ENCODE assay signal across 8 mouse cellular contexts in genomic region chr5:138848102-138848501, GRCm38 (mm10). TPM values are rescaled to one million over a fixed set of nuclear protein-coding genes. Genes with fewer than 3 reads are reported as not detected.
A peak's percentile ranks its signal among the peaks of the same experiment; 100 is the strongest.
DNase-seq lines count a peak whose midpoint lies in the region; ATAC-seq and TF ChIP-seq lines count a peak whose summit lies in the region.

No protein-coding gene starts in this region.

- H3K9ac ChIP-seq in heart, embryonic 11.5 days (ENCODE audit: low read depth, low read length) = no peak overlapping the region
- H3K9ac ChIP-seq in kidney, embryonic 16.5 days (replicated peaks; ENCODE audit: low read length) = no peak overlapping the region
- H3K9ac ChIP-seq in stomach, embryonic 14.5 days (replicated peaks; ENCODE audit: low read depth, low read length) = no peak overlapping the region

- H3K36me3 ChIP-seq in heart, embryonic 11.5 days (ENCODE audit: control insufficient read depth, insufficient read depth, low read length) = no peaks in the 10 kb centered on the region
- H3K36me3 ChIP-seq in kidney, embryonic 16.5 days (ENCODE audit: insufficient read depth, low read length) = no peaks in the 10 kb centered on the region
- no peaks in the 10 kb centered on the region for H3K36me3 ChIP-seq in stomach, embryonic 14.5 days (ENCODE audit: control insufficient read depth, insufficient read depth, low read length)

- no peak overlapping the region for H3K4me2 ChIP-seq in heart, embryonic 11.5 days
- no peak overlapping the region for H3K4me2 ChIP-seq in kidney, embryonic 16.5 days (replicated peaks; ENCODE audit: low read depth, low read length)
- H3K4me2 ChIP-seq in stomach, embryonic 14.5 days (replicated peaks; ENCODE audit: low read depth, low read length) = no peak overlapping the region

- peak; percentile 83 for DNase-seq in 416B (ENCODE audit: low read depth)
- peak; percentile 81 for DNase-seq in liver
- peak; percentile 75 to 84 for DNase-seq in natural killer cell, adult 2 months (ENCODE audit: low spot score in 2 of 2)

- no peak overlapping the region for H3K27ac ChIP-seq in bone marrow macrophage, adult 2 months (ENCODE audit: insufficient read depth, low read depth, low read length)
- no peak overlapping the region for H3K27ac ChIP-seq in embryonic fibroblast, embryonic 13.5 days (ENCODE audit: insufficient read depth, low read length)
- no peak overlapping the region for H3K27ac ChIP-seq in heart, embryonic 11.5 days (ENCODE audit: low read depth, low read length)
- H3K27ac ChIP-seq in kidney, embryonic 16.5 days (ENCODE audit: low read length) = no peak overlapping the region
- H3K27ac ChIP-seq in stomach, embryonic 14.5 days (ENCODE audit: low read length) = no peak overlapping the region

- peak; percentile 49; the same call in 1 of the 2 replicates for ATAC-seq in heart, embryonic 11.5 days (replicated peaks; ENCODE audit: insufficient number of reproducible peaks, low FRiP score, low TSS enrichment)
- peak; percentile 67; the same call in 1 of the 2 replicates for ATAC-seq in kidney, embryonic 16.5 days (ENCODE audit: low FRiP score, low TSS enrichment)
- peak; percentile 38; the same call in 1 of the 2 replicates for ATAC-seq in stomach, embryonic 14.5 days (ENCODE audit: insufficient number of reproducible peaks, insufficient read depth, low FRiP score, low read depth)

- peak; percentile 55; the same call in 1 of the 2 replicates for TF ChIP-seq CTCF in bone marrow macrophage, adult 2 months (IDR thresholded peaks at IDR 0.05; ENCODE audit: low read depth, low read length)
- peak; percentile 98 for TF ChIP-seq CTCF in embryonic fibroblast, embryonic 13.5 days (IDR thresholded peaks at IDR 0.05; ENCODE audit: borderline replicate concordance, insufficient read depth, low read length)

- H3K9me3 ChIP-seq in heart, embryonic 11.5 days (replicated peaks; ENCODE audit: control insufficient read depth, low read length) = no peaks in the 10 kb centered on the region
- H3K9me3 ChIP-seq in kidney, embryonic 16.5 days (ENCODE audit: low read length) = 0 out of 2 replicates have a peak, but pooled peaks cover 2% of the 10 kb centered on the region
- no peaks in the 10 kb centered on the region for H3K9me3 ChIP-seq in stomach, embryonic 14.5 days (ENCODE audit: control insufficient read depth, low read depth, low read length)

- 0 out of 2 replicates have a peak, but pooled peaks cover 2% of the 10 kb centered on the region for H3K27me3 ChIP-seq in heart, embryonic 11.5 days (ENCODE audit: control insufficient read depth, insufficient read depth, low read length)
- no peaks in the 10 kb centered on the region for H3K27me3 ChIP-seq in kidney, embryonic 16.5 days (ENCODE audit: insufficient read depth, low read length)
- H3K27me3 ChIP-seq in stomach, embryonic 14.5 days (ENCODE audit: control insufficient read depth, insufficient read depth, low read length) = no peaks in the 10 kb centered on the region

- WGBS in heart, embryonic 11.5 days (ENCODE audit: insufficient replicate concordance) = 9% methylated on average over 7 of the region's 7 CpGs
- WGBS in kidney, embryonic 16.5 days = 2% methylated on average over 7 of the region's 7 CpGs
- 8% methylated on average over 7 of the region's 7 CpGs for WGBS in stomach, embryonic 14.5 days

- no peaks in the 10 kb centered on the region for H3K4me1 ChIP-seq in bone marrow macrophage, adult 2 months (ENCODE audit: control insufficient read depth, insufficient read depth, low read length)
- H3K4me1 ChIP-seq in embryonic fibroblast, embryonic 13.5 days (ENCODE audit: control insufficient read depth, insufficient read depth, low read length) = no peaks in the 10 kb centered on the region
- H3K4me1 ChIP-seq in heart, embryonic 11.5 days (ENCODE audit: control insufficient read depth, insufficient read depth, low read length) = no peaks in the 10 kb centered on the region
- no peaks in the 10 kb centered on the region for H3K4me1 ChIP-seq in kidney, embryonic 16.5 days (ENCODE audit: insufficient read depth, low read length)
- H3K4me1 ChIP-seq in stomach, embryonic 14.5 days (ENCODE audit: control insufficient read depth, insufficient read depth, low read length) = peaks cover 2% of the 10 kb centered on the region; the same call in 1 of the 2 replicates

- H3K4me3 ChIP-seq in bone marrow macrophage, adult 2 months (ENCODE audit: insufficient read depth, low read length) = no peak overlapping the region
- no peak overlapping the region for H3K4me3 ChIP-seq in embryonic fibroblast, embryonic 13.5 days (ENCODE audit: insufficient read depth, low read length)
- no peak overlapping the region for H3K4me3 ChIP-seq in heart, embryonic 11.5 days (ENCODE audit: low read depth, low read length)
- H3K4me3 ChIP-seq in kidney, embryonic 16.5 days (ENCODE audit: low read length) = no peak overlapping the region
- no peak overlapping the region for H3K4me3 ChIP-seq in stomach, embryonic 14.5 days (ENCODE audit: low read depth, low read length)

- TF ChIP-seq POLR2A in bone marrow macrophage, adult 2 months (IDR thresholded peaks at IDR 0.05; ENCODE audit: borderline replicate concordance, low read depth, low read length) = no peak
- TF ChIP-seq POLR2A in embryonic fibroblast, embryonic 13.5 days (IDR thresholded peaks at IDR 0.05; ENCODE audit: low read depth, low read length) = no peak

RNA-seq across cellular contexts. Expression of gene Gm5294, which starts 28.2 kb away (rescaled TPM):
- polyA plus RNA-seq in bone marrow macrophage, adult 2 months (2012; ENCODE audit: insufficient read depth, insufficient read length, missing spikeins) = not detected in 2 replicates
- polyA plus RNA-seq in embryonic fibroblast, embryonic 13.5 days (2011; ENCODE audit: insufficient read length, low read depth, missing spikeins) = not detected in 2 replicates
- polyA plus RNA-seq in heart, embryonic 11.5 days (2014; fragmentation: Nextera tagmentation; extraction: Ambion mirVana) = not detected in 2 replicates
- not detected in 2 replicates for polyA plus RNA-seq in kidney, embryonic 16.5 days (2015; fragmentation: Nextera tagmentation; extraction: Ambion mirVana)
- not detected in 2 replicates for polyA plus RNA-seq in stomach, embryonic 14.5 days (2014; fragmentation: Nextera tagmentation; extraction: Ambion mirVana)
